Mouse (Mus musculus) G1E (cell line): ENCODE results near the gene Med10.

Source experiments
- CTCF ChIP-seq: IDR thresholded peaks from 2 replicates; pipeline ENCODE4 v1.5.1; 2012; ENCODE audit warnings: low read depth, low read length, inconsistent platforms, mixed read lengths
- GATA1 ChIP-seq: IDR thresholded peaks from 2 replicates; pipeline ENCODE4 v1.6.1; 2012; ENCODE audit warnings: borderline replicate concordance, low read length, inconsistent platforms, mixed read lengths
- POLR2AphosphoS5 ChIP-seq: IDR thresholded peaks from 2 replicates; pipeline ENCODE4 v1.6.1; 2012; ENCODE audit warnings: low read depth, low read length, inconsistent platforms; ENCODE audit not compliant: insufficient replicate concordance
- TAL1 ChIP-seq: conservative IDR thresholded peaks from 2 replicates; pipeline ENCODE4 v1.6.1; 2012; ENCODE audit warnings: low read depth, low read length, inconsistent platforms, mixed read lengths

DNA sequence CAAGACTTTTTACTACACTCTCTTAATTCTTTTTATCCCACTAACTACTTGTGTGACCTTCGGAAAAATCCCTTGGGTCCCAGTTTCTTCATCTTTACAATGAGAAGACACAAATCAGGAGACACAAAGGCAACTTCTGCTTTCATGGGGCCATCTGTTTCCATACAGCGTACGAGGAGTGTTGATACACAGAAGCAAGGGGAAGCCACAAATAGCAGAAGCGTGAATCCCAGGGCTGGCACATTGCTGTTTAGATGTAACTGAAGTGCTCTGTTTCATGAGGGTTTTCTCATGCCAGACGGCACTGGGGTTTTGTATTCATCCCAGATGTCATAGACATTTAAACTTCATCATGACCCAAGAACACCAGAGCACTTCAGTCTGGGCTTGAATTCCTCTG, 13.5 kb upstream of the Med10 start:
- no peak for TF ChIP-seq CTCF
- no peak for TF ChIP-seq GATA1
- TF ChIP-seq POLR2AphosphoS5 = no peak
- TF ChIP-seq TAL1 = no peak
